17 mouse cellular contexts compared by ENCODE assay signal in the genomic region with DNA sequence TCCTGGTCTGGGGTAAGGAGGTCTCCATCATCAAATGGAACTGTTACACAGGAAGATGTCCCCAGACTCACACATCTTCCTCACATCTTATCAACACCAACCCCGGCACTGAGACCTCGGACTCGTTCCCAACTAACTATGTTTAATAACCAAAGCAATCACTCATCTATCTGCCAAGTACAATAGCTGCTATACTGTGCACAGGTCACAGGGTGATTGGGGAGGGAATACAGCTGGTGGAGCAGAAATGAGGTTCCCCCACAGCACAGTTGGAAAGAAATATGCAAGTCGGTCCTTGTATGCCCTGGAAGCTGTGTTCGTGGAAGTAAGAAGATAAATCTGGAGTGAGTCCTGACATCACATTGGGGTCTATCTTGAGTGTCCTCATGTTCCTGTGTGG.
"Had no signal": no experiment of that assay in that cellular context is flagged by ENCODE, and none has a peak within 500 bp of the region (broad histone marks: within the 10 kb centered on the region; RNA-seq: fewer than 3 reads in every experiment).

No protein-coding gene starts in this region.

- ATAC-seq: hindbrain, embryonic 16.5 days; intestine, embryonic 15.5 days had no signal

- H3K4me3 ChIP-seq: hindbrain, embryonic 13.5 days; intestine, embryonic 15.5 days; left cerebral cortex, adult 2 months; liver, embryonic 13.5 days; megakaryocyte, embryonic 14.5 days; neural tube, embryonic 12.5 days; stomach, embryonic 15.5 days had no signal

- H3K4me2 ChIP-seq: hindbrain, embryonic 13.5 days; intestine, embryonic 15.5 days; liver, embryonic 13.5 days; midbrain, embryonic 11.5 days; neural tube, embryonic 12.5 days; stomach, embryonic 15.5 days had no signal

- H3K9me3 ChIP-seq: hindbrain, embryonic 13.5 days; intestine, embryonic 15.5 days; liver, embryonic 13.5 days; neural tube, embryonic 12.5 days; stomach, embryonic 15.5 days had no signal

- H3K4me1 ChIP-seq: intestine, embryonic 15.5 days; liver, embryonic 13.5 days; megakaryocyte, embryonic 14.5 days; stomach, embryonic 15.5 days had no signal

- H3K27ac ChIP-seq: intestine, embryonic 15.5 days; left cerebral cortex, adult 2 months; neural tube, embryonic 12.5 days; stomach, embryonic 15.5 days had no signal

- H3K36me3 ChIP-seq: hindbrain, embryonic 13.5 days; intestine, embryonic 15.5 days; liver, embryonic 13.5 days; neural tube, embryonic 12.5 days; stomach, embryonic 15.5 days had no signal

- H3K9ac ChIP-seq: hindbrain, embryonic 13.5 days; intestine, embryonic 15.5 days; liver, embryonic 13.5 days; neural tube, embryonic 12.5 days; stomach, embryonic 15.5 days had no signal

- H3K27me3 ChIP-seq: hindbrain, embryonic 13.5 days; intestine, embryonic 15.5 days; liver, embryonic 13.5 days; megakaryocyte, embryonic 14.5 days; neural tube, embryonic 12.5 days; stomach, embryonic 15.5 days had no signal

- DNase-seq: kidney, adult 11 months; layer of hippocampus, postnatal 36 days; liver, embryonic 13.5 days; lung, postnatal 36 days; midbrain, embryonic 14.5 days; retina, postnatal 1 day; right cerebral cortex, postnatal 25 days; spleen, adult 18-20 months; thymus, postnatal 25 days had no signal
